Mouse (Mus musculus) CH12.LX (cell line): ENCODE measurements around the gene Zbtb25.

Experiments
- CTCF ChIP-seq, 2 experiments: IDR thresholded peaks in 1 of 2; conservative IDR thresholded peaks in 1 of 2; 2 replicates each; pipeline ENCODE4 v1.5.1; 2011 to 2012; ENCODE audit warnings: low read depth in 2 of 2, low read length in 2 of 2, improper control_type of control experiment in 1 of 2, inconsistent platforms in 1 of 2, mild to moderate bottlenecking in 1 of 2, moderate library complexity in 1 of 2
- EP300 ChIP-seq: IDR thresholded peaks from 2 replicates; pipeline ENCODE4 v1.6.1; 2011; ENCODE audit warnings: low read length, improper control_type of control experiment
- ETS1 ChIP-seq: conservative IDR thresholded peaks from 2 replicates; pipeline ENCODE4 v1.6.1; 2012; ENCODE audit warnings: low read depth, mild to moderate bottlenecking, inconsistent platforms, low read length, improper control_type of control experiment, moderate library complexity
- IRF4 ChIP-seq: IDR thresholded peaks from 2 replicates; pipeline ENCODE4 v1.6.1; 2014; ENCODE audit warnings: low read depth, mild to moderate bottlenecking, inconsistent platforms, low read length, improper control_type of control experiment
- JUND ChIP-seq: conservative IDR thresholded peaks from 2 replicates; pipeline ENCODE4 v1.6.1; 2011; ENCODE audit warnings: low read depth, low read length, improper control_type of control experiment
- MAFK ChIP-seq: IDR thresholded peaks from 2 replicates; pipeline ENCODE4 v1.6.1; 2011; ENCODE audit warnings: low read length, improper control_type of control experiment; ENCODE audit not compliant: insufficient replicate concordance
- MAX ChIP-seq: IDR thresholded peaks from 2 replicates; pipeline ENCODE4 v1.6.1; 2011; ENCODE audit warnings: low read length, improper control_type of control experiment
- POLR2A ChIP-seq: IDR thresholded peaks from 2 replicates; pipeline ENCODE4 v1.6.1; 2011; ENCODE audit warnings: low read depth, mild to moderate bottlenecking, improper control_type of control experiment, low read length
- SIN3A ChIP-seq: IDR thresholded peaks from 2 replicates; pipeline ENCODE4 v1.6.1; 2012; ENCODE audit warnings: low read length, improper control_type of control experiment, inconsistent platforms
- ZKSCAN1 ChIP-seq: IDR thresholded peaks from 2 replicates; pipeline ENCODE4 v1.6.1; 2012; ENCODE audit warnings: low read depth, inconsistent platforms, low read length, improper control_type of control experiment, borderline replicate concordance
- ZMIZ1 ChIP-seq: IDR thresholded peaks from 2 replicates; pipeline ENCODE4 v1.6.1; 2012; ENCODE audit warnings: low read depth, mild to moderate bottlenecking, inconsistent platforms, low read length, improper control_type of control experiment

- TF ChIP-seq CTCF (conservative IDR thresholded peaks at IDR 0.05 in 1 of 2, IDR thresholded peaks at IDR 0.05 in 1 of 2; ENCODE audit: low read depth in 2 of 2, low read length in 2 of 2) (no peak), EP300 (no peak), ZKSCAN1 (no peak), MAX (no peak), ETS1 (no peak), POLR2A (no peak), JUND (no peak), SIN3A (no peak), IRF4 (no peak), MAFK (no peak), ZMIZ1 (no peak)
Measured at GRCm38 (mm10) chr12:76392979-76393378, 23.6 kb upstream of the Zbtb25 start.
